Mouse (Mus musculus) midbrain, embryonic 15.5 days (tissue): Measurements from ENCODE around the gene 1700093K21Rik. TPM values are rescaled to one million over a fixed set of nuclear protein-coding genes. Genes with fewer than 3 reads are reported as not detected.
A peak's percentile ranks its signal among the peaks of the same experiment; 100 is the strongest.

Source experiments
- ATAC-seq: fragments of 200-750 bp; cut with Nextera tagmentation; replicated peaks from 2 replicates; pipeline ENCODE4 v1.8.0; 2017; ENCODE audit warnings: moderate TSS enrichment
- H3K27ac ChIP-seq: fragments of 300-500 bp; sonication (generic); 2 replicates; pipeline ENCODE4 v1.5.1; 2015; ENCODE audit warnings: mild to moderate bottlenecking, inconsistent platforms
- H3K27me3 ChIP-seq: fragments of 300-500 bp; sonication (generic); replicated peaks from 2 replicates; pipeline ENCODE4 v1.6.1; 2015; ENCODE audit warnings: inconsistent platforms
- H3K36me3 ChIP-seq: fragments of 300-500 bp; sonication (generic); replicated peaks from 2 replicates; pipeline ENCODE4 v1.6.1; 2015; ENCODE audit warnings: inconsistent platforms
- H3K4me1 ChIP-seq: fragments of 300-500 bp; sonication (generic); 2 replicates; pipeline ENCODE4 v1.6.1; 2015; ENCODE audit warnings: inconsistent platforms
- H3K4me2 ChIP-seq: fragments of 300-500 bp; sonication (generic); 2 replicates; pipeline ENCODE4 v1.6.1; 2015; ENCODE audit warnings: inconsistent platforms, mild to moderate bottlenecking, moderate library complexity
- H3K4me3 ChIP-seq: fragments of 300-500 bp; sonication (generic); 2 replicates; pipeline ENCODE4 v1.5.1; 2015; ENCODE audit warnings: mild to moderate bottlenecking, inconsistent platforms
- H3K9ac ChIP-seq: fragments of 300-500 bp; sonication (generic); 2 replicates; pipeline ENCODE4 v1.6.1; 2015; ENCODE audit warnings: mild to moderate bottlenecking, inconsistent platforms
- H3K9me3 ChIP-seq: fragments of 300-500 bp; sonication (generic); 2 replicates; pipeline ENCODE4 v1.6.1; 2016; ENCODE audit warnings: inconsistent platforms
- WGBS: fragments of 180-500 bp; shearing (Covaris S2); methylation state at CpG from one replicate; pipeline ENCODE4 v1.1.7; 2015; ENCODE audit warnings: mixed read lengths; 5-methylcytosine and 5-hydroxymethylcytosine counted together
- microRNA-seq: library from miRNA; unstranded; fragments of <30 nt; microRNA quantifications from one replicate; pipeline ENCODE4, GENCODE M21; 2016
- polyA plus RNA-seq: library from polyadenylated mRNA; unstranded; fragments of >200 nt; fragmentation: Nextera tagmentation; extraction: Ambion mirVana; gene quantifications from 2 replicates; pipeline ENCODE4 v1.2.1, GENCODE M21; 2015

The 1700093K21Rik gene
- polyA plus RNA-seq, 1 experiment from 2014 or later: 0.13 TPM

DNA sequence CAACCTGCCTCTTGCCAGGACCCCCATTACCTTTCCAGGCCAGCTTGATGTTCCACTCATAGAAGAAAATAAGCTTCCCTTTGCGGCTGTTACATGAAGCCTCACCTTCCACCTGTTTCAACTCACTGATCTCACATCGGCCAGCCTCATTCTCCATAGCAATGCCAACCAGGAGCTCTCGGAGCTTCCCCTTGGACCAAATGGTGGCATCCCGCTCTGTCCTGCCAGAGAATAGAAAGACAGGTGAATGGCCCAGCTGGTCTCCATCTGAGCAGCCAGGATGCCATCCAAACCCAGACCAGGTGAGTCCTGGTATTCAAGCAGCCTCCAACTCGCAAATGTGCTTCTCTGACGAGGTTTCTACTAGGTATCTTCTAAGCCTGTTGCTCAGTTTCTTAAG lies 24.3 kb downstream of the 1700093K21Rik start:
- peak overlapping the region; percentile 69 for H3K4me2 ChIP-seq
- ATAC-seq: no peak; the same call in 1 of the 2 replicates
- peaks cover 27% of the 10 kb centered on the region for H3K4me1 ChIP-seq
- peaks cover 20% of the 10 kb centered on the region for H3K36me3 ChIP-seq
- no peaks in the 10 kb centered on the region for H3K27me3 ChIP-seq
- peak overlapping the region; percentile 80 for H3K9ac ChIP-seq
- H3K27ac ChIP-seq: peak overlapping the region; percentile 94
- no peaks in the 10 kb centered on the region for H3K9me3 ChIP-seq
- H3K4me3 ChIP-seq: peak overlapping the region; percentile 69
- 35% methylated on average over 6 of the region's 6 CpGs for WGBS

DNA sequence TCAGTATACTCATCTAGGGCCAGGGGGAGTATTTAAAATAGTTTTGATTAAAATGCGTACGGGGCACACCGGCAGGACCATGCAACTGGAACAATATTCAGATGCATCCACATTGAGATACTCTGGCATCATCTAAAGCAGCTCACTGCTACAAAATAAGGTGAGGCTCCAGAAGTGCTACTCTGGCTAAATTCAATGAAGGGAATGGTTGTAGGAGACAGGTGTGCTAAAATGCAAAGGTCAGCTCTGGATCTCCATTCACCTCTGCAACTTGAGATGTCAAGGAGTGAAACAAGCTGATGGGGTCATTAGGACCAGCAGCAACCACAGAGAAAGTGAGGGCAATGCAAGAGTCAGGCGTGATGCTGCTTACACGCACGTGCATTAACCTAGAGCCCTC lies 25.7 kb downstream of the 1700093K21Rik start:
- WGBS: 90% methylated on average over 6 of the region's 6 CpGs
- Histone ChIP-seq H3K4me3 (no peak overlapping the region), H3K9me3 (no peaks in the 10 kb centered on the region), H3K4me2 (peak overlapping the region; percentile 69), H3K9ac (no peak overlapping the region), H3K27me3 (no peaks in the 10 kb centered on the region), H3K36me3 (peaks cover 35% of the 10 kb centered on the region), H3K4me1 (peaks cover 27% of the 10 kb centered on the region), H3K27ac (no peak overlapping the region)
- ATAC-seq: no peak

DNA sequence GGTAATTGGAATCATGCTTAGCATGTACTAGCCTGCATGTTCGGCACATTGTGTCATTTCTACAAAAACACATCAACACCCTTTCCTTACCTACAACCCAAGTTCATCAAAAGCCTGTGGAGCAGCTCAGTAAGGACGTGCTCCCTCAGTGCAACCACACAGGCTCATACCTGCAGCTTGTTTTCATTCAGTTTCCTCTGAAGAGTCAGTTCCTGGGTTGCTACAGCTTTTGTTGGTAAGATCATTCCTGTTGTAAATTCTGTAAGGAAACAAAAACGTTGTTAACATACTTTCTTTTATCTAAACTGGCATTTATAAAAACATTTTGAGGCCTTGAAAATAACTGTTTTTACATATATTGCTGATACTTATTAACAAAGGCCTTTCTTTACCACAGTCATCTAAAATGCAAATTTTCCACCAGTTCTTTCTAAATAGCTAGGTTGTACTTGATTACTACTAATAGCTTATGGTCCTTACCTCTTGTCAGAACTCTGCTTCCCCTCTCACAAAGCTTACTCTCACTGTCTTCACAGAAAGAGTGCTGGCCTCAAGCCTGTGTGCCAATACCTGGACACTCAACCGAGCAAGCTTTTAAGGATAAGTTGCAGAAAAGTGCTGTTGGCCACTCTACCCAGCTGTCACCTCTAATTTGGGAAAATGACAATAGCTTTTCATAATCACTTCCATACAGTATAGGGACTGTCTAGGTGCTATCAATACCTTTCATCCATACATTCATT lies 28.7 kb downstream of the 1700093K21Rik start:
- Histone ChIP-seq H3K9ac (no peak overlapping the region), H3K4me1 (peaks cover 24% of the 10 kb centered on the region), H3K27ac (no peak overlapping the region), H3K4me3 (no peak overlapping the region), H3K9me3 (no peaks in the 10 kb centered on the region), H3K27me3 (no peaks in the 10 kb centered on the region), H3K36me3 (peaks cover 64% of the 10 kb centered on the region), H3K4me2 (no peak overlapping the region)
- WGBS: 90% methylated on average over 4 of the region's 4 CpGs
- no peak for ATAC-seq

DNA sequence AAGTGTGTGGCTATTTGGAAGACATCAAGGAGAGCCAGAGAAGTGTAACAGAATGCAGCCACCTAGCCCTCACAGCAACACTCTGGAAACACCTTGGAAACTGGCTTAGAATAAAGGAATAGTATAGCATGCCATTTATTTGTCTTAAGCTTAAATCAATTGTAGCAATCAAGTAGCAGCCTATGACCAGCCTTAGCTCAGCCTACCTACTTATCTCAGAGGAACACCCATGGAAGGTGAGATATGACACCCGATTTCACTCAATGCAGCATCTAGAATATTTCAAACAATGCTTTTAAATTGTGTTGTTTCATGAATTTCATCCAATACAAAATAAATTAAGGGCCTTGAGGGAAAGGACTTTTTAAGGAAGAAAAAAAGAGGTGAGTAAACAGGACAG lies 31.0 kb downstream of the 1700093K21Rik start:
- H3K9ac ChIP-seq: no peak overlapping the region
- H3K4me1 ChIP-seq: peaks cover 5% of the 10 kb centered on the region
- H3K9me3 ChIP-seq: no peaks in the 10 kb centered on the region
- H3K4me2 ChIP-seq: no peak overlapping the region
- 95% methylated on average over 1 of the region's 1 CpGs for WGBS
- peaks cover 77% of the 10 kb centered on the region for H3K36me3 ChIP-seq
- no peak overlapping the region for H3K4me3 ChIP-seq
- no peak overlapping the region for H3K27ac ChIP-seq
- no peak for ATAC-seq
- H3K27me3 ChIP-seq: no peaks in the 10 kb centered on the region

Small RNAs within 50 kb of the gene (microRNA-seq; reads per million reads assigned to microRNA genes)
- 0.55 reads per million for gene Gm47279

Other genes with a start within 250 kb of the 1700093K21Rik start
- 29.0 and 32.6 TPM in 2 replicates for gene Usp34, start 214.3 kb downstream of the 1700093K21Rik start, polyA plus RNA-seq
- gene Ahsa2, start 23.1 kb downstream of the 1700093K21Rik start, polyA plus RNA-seq: 106 and 113 TPM in 2 replicates
- 135 and 146 TPM in 2 replicates for gene 0610010F05Rik, start 112.5 kb upstream of the 1700093K21Rik start, polyA plus RNA-seq
- 10.8 and 12.0 TPM in 2 replicates for gene Pus10, start 144.5 kb upstream of the 1700093K21Rik start, polyA plus RNA-seq
- gene Pex13, start 144.8 kb upstream of the 1700093K21Rik start, polyA plus RNA-seq: 29.6 and 30.5 TPM in 2 replicates
- 0.29 and 0.37 TPM in 2 replicates for gene Rel, start 249.8 kb upstream of the 1700093K21Rik start, polyA plus RNA-seq